In the genomic region with DNA sequence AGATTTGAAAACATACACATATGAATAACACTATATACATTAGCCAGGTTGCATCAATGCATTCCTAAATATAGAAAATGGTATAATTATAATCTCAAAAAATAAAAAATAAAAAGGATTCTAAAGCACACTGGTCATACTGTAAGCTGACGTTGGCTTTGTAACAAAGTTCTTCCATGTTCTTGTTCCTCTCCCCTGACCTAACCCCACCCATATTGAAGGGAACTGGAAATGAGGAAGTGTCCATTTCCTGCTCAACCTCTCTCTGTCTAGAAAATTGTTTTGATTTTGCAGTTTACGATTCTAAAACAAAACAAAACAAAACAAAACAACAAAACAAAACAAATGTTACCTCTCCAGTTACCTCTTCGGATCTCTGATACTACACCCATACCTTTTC, we compare ENCODE assay signal across 28 mouse cellular contexts.
DNase-seq lines count a peak whose midpoint lies in the region; ATAC-seq and TF ChIP-seq lines count a peak whose summit lies in the region.
"Had no signal": no experiment of that assay in that cellular context is flagged by ENCODE, and none has a peak within 500 bp of the region (broad histone marks: within the 10 kb centered on the region; RNA-seq: fewer than 3 reads in every experiment).

No protein-coding gene starts in this region.

- no peaks in the 10 kb centered on the region for H3K4me1 ChIP-seq in lung, postnatal 0 days (ENCODE audit: insufficient read depth, low read depth, low read length)
- no peaks in the 10 kb centered on the region for H3K4me1 ChIP-seq in hindbrain, embryonic 16.5 days (ENCODE audit: control insufficient read depth, insufficient read depth, low read depth, low read length)
- H3K4me1 ChIP-seq: hindbrain, embryonic 13.5 days had no signal

- no peak for TF ChIP-seq CTCF in lung, postnatal 0 days (IDR thresholded peaks at IDR 0.05)

- TF ChIP-seq EP300 in lung, postnatal 0 days (IDR thresholded peaks at IDR 0.05): no peak

- no peaks in the 10 kb centered on the region for H3K9me3 ChIP-seq in lung, postnatal 0 days (ENCODE audit: low read length)
- no peaks in the 10 kb centered on the region for H3K9me3 ChIP-seq in hindbrain, embryonic 16.5 days (ENCODE audit: control insufficient read depth, low read length)
- H3K9me3 ChIP-seq: embryonic facial prominence, embryonic 12.5 days; embryonic facial prominence, embryonic 15.5 days; G1E; hindbrain, embryonic 13.5 days had no signal

- H3K4me3 ChIP-seq in lung, postnatal 0 days (ENCODE audit: low read depth, low read length): no peak overlapping the region
- no peak overlapping the region for H3K4me3 ChIP-seq in hindbrain, embryonic 16.5 days (ENCODE audit: low read length)
- H3K4me3 ChIP-seq: embryonic facial prominence, embryonic 12.5 days; embryonic facial prominence, embryonic 15.5 days; gastrocnemius, adult 2 months; hindbrain, embryonic 13.5 days had no signal

- H3K9ac ChIP-seq in lung, postnatal 0 days (replicated peaks; ENCODE audit: low read depth): no peak overlapping the region
- H3K9ac ChIP-seq in hindbrain, embryonic 16.5 days (ENCODE audit: low read depth, low read length): no peak overlapping the region
- H3K9ac ChIP-seq: embryonic facial prominence, embryonic 12.5 days; embryonic facial prominence, embryonic 15.5 days; forebrain, postnatal 0 days; hindbrain, embryonic 13.5 days had no signal

- no peak for ATAC-seq in lung, postnatal 0 days
- peak; percentile 86 for ATAC-seq in granulocyte monocyte progenitor cell, adult 5-6 weeks (replicated peaks; ENCODE audit: poor library complexity, severe bottlenecking)
- ATAC-seq in monocyte, adult 5-6 weeks (replicated peaks; ENCODE audit: insufficient number of reproducible peaks, low FRiP score, low TSS enrichment, poor library complexity, severe bottlenecking): peak; percentile 90
- no peak for ATAC-seq in hindbrain, embryonic 16.5 days
- ATAC-seq: activated CD4-positive, CD25-positive, alpha-beta regulatory T cell, adult 4 months; forebrain, embryonic 14.5 days; forebrain, postnatal 0 days; hindbrain, postnatal 0 days; inflammation-experienced regulatory T-cells, adult 6 months; intestine, embryonic 16.5 days had no signal

- DNase-seq in lung, postnatal 0 days (ENCODE audit: low spot score): peak; percentile 20
- no peak for DNase-seq in lung, adult 18-20 months
- DNase-seq in MEL-GATA-1-ER (ENCODE audit: extremely low read depth, low read depth): peak; percentile 8
- DNase-seq in heart, adult 11 months: no peak
- DNase-seq in cerebellum, postnatal 14 days: no peak
- DNase-seq: adrenal gland, adult 8-10 months; adrenal gland, postnatal 25 days; B cell, adult 2 months; cerebellum, adult 18-20 months; cerebellum, adult 9-11 months; cerebellum, postnatal 36 days; forebrain, postnatal 0 days; gastrocnemius, adult 2 months; gastrocnemius, postnatal 14 days had no signal

- H3K4me2 ChIP-seq in lung, postnatal 0 days (replicated peaks; ENCODE audit: low read depth, low read length): no peak overlapping the region
- H3K4me2 ChIP-seq in hindbrain, embryonic 16.5 days (ENCODE audit: low read length): no peak overlapping the region
- H3K4me2 ChIP-seq: embryonic facial prominence, embryonic 12.5 days; embryonic facial prominence, embryonic 15.5 days; heart, embryonic 11.5 days; hindbrain, embryonic 13.5 days had no signal

- no peak overlapping the region for H3K27ac ChIP-seq in lung, postnatal 0 days (ENCODE audit: low read length)
- H3K27ac ChIP-seq in hindbrain, embryonic 16.5 days (ENCODE audit: low read depth, low read length): no peak overlapping the region
- H3K27ac ChIP-seq: embryonic facial prominence, embryonic 12.5 days; embryonic facial prominence, embryonic 15.5 days; gastrocnemius, adult 2 months; hindbrain, embryonic 13.5 days; hindbrain, postnatal 0 days had no signal

- WGBS in lung, postnatal 0 days: 73% methylated on average over 3 of the region's 3 CpGs
- 86% methylated on average over 3 of the region's 3 CpGs for WGBS in hindbrain, embryonic 16.5 days

- no peaks in the 10 kb centered on the region for H3K36me3 ChIP-seq in lung, postnatal 0 days (ENCODE audit: insufficient read depth, low read length)
- no peaks in the 10 kb centered on the region for H3K36me3 ChIP-seq in hindbrain, embryonic 16.5 days (ENCODE audit: control insufficient read depth, insufficient read depth, low read length)
- H3K36me3 ChIP-seq: embryonic facial prominence, embryonic 12.5 days; embryonic facial prominence, embryonic 15.5 days; G1E; hindbrain, embryonic 13.5 days had no signal

- H3K27me3 ChIP-seq in lung, postnatal 0 days (replicated peaks; ENCODE audit: insufficient read depth, low read length): no peaks in the 10 kb centered on the region
- no peaks in the 10 kb centered on the region for H3K27me3 ChIP-seq in hindbrain, embryonic 16.5 days (replicated peaks; ENCODE audit: control insufficient read depth, insufficient read depth, low read length)
- H3K27me3 ChIP-seq: CH12.LX; embryonic facial prominence, embryonic 12.5 days; embryonic facial prominence, embryonic 15.5 days; hindbrain, embryonic 13.5 days had no signal

Comparison
In these comparisons a context has a peak if more than half of its experiments do, and no peak if none do; other contexts are left out.
1. DNase-seq: peak in lung, postnatal 0 days (single experiment) and MEL-GATA-1-ER (single experiment); none in lung, adult 18-20 months (0 of 2), heart, adult 11 months (single experiment) and cerebellum, postnatal 14 days (0 of 2).
2. ATAC-seq: peak in granulocyte monocyte progenitor cell, adult 5-6 weeks (single experiment) and monocyte, adult 5-6 weeks (single experiment); none in lung, postnatal 0 days (single experiment) and hindbrain, embryonic 16.5 days (single experiment).